Mouse (Mus musculus): ENCODE results near the gene Dolpp1. TPM values are rescaled to one million over a fixed set of nuclear protein-coding genes. Genes with fewer than 3 reads are reported as not detected.

Dolpp1 gene
- polyA plus RNA-seq, 1 experiment from 2014 or later: 33.2 TPM

- H3K27me3 ChIP-seq: no peaks in the 10 kb centered on the region
- H3K9me3 ChIP-seq: no peaks in the 10 kb centered on the region
- peaks cover 80% of the 10 kb centered on the region for H3K36me3 ChIP-seq
- no peak overlapping the region for H3K27ac ChIP-seq
- 84% methylated on average over 10 of the region's 10 CpGs for WGBS
- H3K9ac ChIP-seq (replicated peaks): no peak overlapping the region
- no peak overlapping the region for H3K4me2 ChIP-seq
- no peak for ATAC-seq (ENCODE audit: insufficient number of reproducible peaks, insufficient read depth, low FRiP score, low TSS enrichment, low read depth)
- peaks cover 7% of the 10 kb centered on the region for H3K4me1 ChIP-seq (replicated peaks)
- H3K4me3 ChIP-seq (replicated peaks): no peak overlapping the region
Observed at GRCm38 (mm10) chr2:30397986-30398512, 6.0 kb downstream of the Dolpp1 start.

- no peak overlapping the region for H3K4me3 ChIP-seq (replicated peaks)
- no peak overlapping the region for H3K4me2 ChIP-seq
- H3K9ac ChIP-seq (replicated peaks): no peak overlapping the region; the same call in 1 of the 2 replicates
- peaks cover 87% of the 10 kb centered on the region for H3K36me3 ChIP-seq
- H3K27me3 ChIP-seq: no peaks in the 10 kb centered on the region
- WGBS: 71% methylated on average over 20 of the region's 20 CpGs
- no peaks in the 10 kb centered on the region for H3K9me3 ChIP-seq
- no peak for ATAC-seq (ENCODE audit: insufficient number of reproducible peaks, insufficient read depth, low FRiP score, low TSS enrichment, low read depth)
- no peak overlapping the region for H3K27ac ChIP-seq
- no peaks in the 10 kb centered on the region for H3K4me1 ChIP-seq (replicated peaks)
Observed at GRCm38 (mm10) chr2:30399191-30400171, 7.4 kb downstream of the Dolpp1 start.

GRCm38 (mm10) chr2:30401581-30401980 lies 9.5 kb downstream of the Dolpp1 start:
- no peaks in the 10 kb centered on the region for H3K4me1 ChIP-seq (replicated peaks)
- H3K27me3 ChIP-seq: no peaks in the 10 kb centered on the region
- 95% methylated on average over 1 of the region's 1 CpGs for WGBS
- no peak overlapping the region for H3K27ac ChIP-seq
- peaks cover 97% of the 10 kb centered on the region for H3K36me3 ChIP-seq
- H3K9me3 ChIP-seq: no peaks in the 10 kb centered on the region
- H3K4me3 ChIP-seq (replicated peaks): no peak overlapping the region
- H3K9ac ChIP-seq (replicated peaks): no peak overlapping the region
- no peak for ATAC-seq (ENCODE audit: insufficient number of reproducible peaks, insufficient read depth, low FRiP score, low TSS enrichment, low read depth)
- H3K4me2 ChIP-seq: no peak overlapping the region

GRCm38 (mm10) chr2:30402351-30402826 lies 10.3 kb downstream of the Dolpp1 start:
- H3K9me3 ChIP-seq: no peaks in the 10 kb centered on the region
- no peak for ATAC-seq (ENCODE audit: insufficient number of reproducible peaks, insufficient read depth, low FRiP score, low TSS enrichment, low read depth)
- H3K4me2 ChIP-seq: no peak overlapping the region
- WGBS: 91% methylated on average over 9 of the region's 9 CpGs
- no peak overlapping the region for H3K27ac ChIP-seq
- no peaks in the 10 kb centered on the region for H3K4me1 ChIP-seq (replicated peaks)
- H3K36me3 ChIP-seq: peaks cover 96% of the 10 kb centered on the region
- H3K9ac ChIP-seq (replicated peaks): no peak overlapping the region
- no peaks in the 10 kb centered on the region for H3K27me3 ChIP-seq
- no peak overlapping the region for H3K4me3 ChIP-seq (replicated peaks)

- no peak overlapping the region for H3K27ac ChIP-seq
- no peaks in the 10 kb centered on the region for H3K9me3 ChIP-seq
- H3K9ac ChIP-seq (replicated peaks): no peak overlapping the region
- peaks cover 96% of the 10 kb centered on the region for H3K36me3 ChIP-seq
- H3K27me3 ChIP-seq: no peaks in the 10 kb centered on the region
- no peak overlapping the region for H3K4me2 ChIP-seq
- H3K4me3 ChIP-seq (replicated peaks): no peak overlapping the region
- no peak for ATAC-seq (ENCODE audit: insufficient number of reproducible peaks, insufficient read depth, low FRiP score, low TSS enrichment, low read depth)
- H3K4me1 ChIP-seq (replicated peaks): no peaks in the 10 kb centered on the region
- WGBS: 69% methylated on average over 2 of the region's 2 CpGs
Observed at GRCm38 (mm10) chr2:30402843-30403242, 10.8 kb downstream of the Dolpp1 start.

GRCm38 (mm10) chr2:30403870-30404269 lies 11.8 kb downstream of the Dolpp1 start:
- Histone ChIP-seq H3K4me3 (replicated peaks) (no peak overlapping the region), H3K9ac (replicated peaks) (no peak overlapping the region), H3K27ac (no peak overlapping the region), H3K36me3 (peaks cover 95% of the 10 kb centered on the region), H3K4me2 (no peak overlapping the region), H3K27me3 (no peaks in the 10 kb centered on the region), H3K4me1 (replicated peaks) (no peaks in the 10 kb centered on the region), H3K9me3 (no peaks in the 10 kb centered on the region)
- no peak for ATAC-seq (ENCODE audit: insufficient number of reproducible peaks, insufficient read depth, low FRiP score, low TSS enrichment, low read depth)
- WGBS: 77% methylated on average over 1 of the region's 1 CpGs

GRCm38 (mm10) chr2:30407221-30407620 lies 15.2 kb downstream of the Dolpp1 start:
- ATAC-seq (ENCODE audit: insufficient number of reproducible peaks, insufficient read depth, low FRiP score, low TSS enrichment, low read depth): no peak
- H3K36me3 ChIP-seq: peaks cover 80% of the 10 kb centered on the region
- H3K27me3 ChIP-seq: no peaks in the 10 kb centered on the region
- no peaks in the 10 kb centered on the region for H3K4me1 ChIP-seq (replicated peaks)
- no peak overlapping the region for H3K9ac ChIP-seq (replicated peaks)
- H3K4me3 ChIP-seq (replicated peaks): no peak overlapping the region
- no peak overlapping the region for H3K4me2 ChIP-seq
- H3K9me3 ChIP-seq: no peaks in the 10 kb centered on the region
- no peak overlapping the region for H3K27ac ChIP-seq
- WGBS: 91% methylated on average over 2 of the region's 2 CpGs

- no peak for ATAC-seq (ENCODE audit: insufficient number of reproducible peaks, insufficient read depth, low FRiP score, low TSS enrichment, low read depth)
- H3K4me3 ChIP-seq (replicated peaks): no peak overlapping the region
- H3K36me3 ChIP-seq: peaks cover 80% of the 10 kb centered on the region
- no peaks in the 10 kb centered on the region for H3K4me1 ChIP-seq (replicated peaks)
- H3K9me3 ChIP-seq: no peaks in the 10 kb centered on the region
- H3K27ac ChIP-seq: no peak overlapping the region
- H3K4me2 ChIP-seq: no peak overlapping the region
- WGBS: 92% methylated on average over 10 of the region's 10 CpGs
- H3K27me3 ChIP-seq: no peaks in the 10 kb centered on the region
- no peak overlapping the region for H3K9ac ChIP-seq (replicated peaks)
Observed at GRCm38 (mm10) chr2:30407778-30408177, 15.7 kb downstream of the Dolpp1 start.

GRCm38 (mm10) chr2:30408452-30409100 lies 16.5 kb downstream of the Dolpp1 start:
- Histone ChIP-seq H3K27me3 (no peaks in the 10 kb centered on the region), H3K4me1 (replicated peaks) (no peaks in the 10 kb centered on the region), H3K27ac (no peak overlapping the region), H3K9ac (replicated peaks) (no peak overlapping the region), H3K4me3 (replicated peaks) (no peak overlapping the region), H3K9me3 (no peaks in the 10 kb centered on the region), H3K36me3 (peaks cover 76% of the 10 kb centered on the region), H3K4me2 (no peak overlapping the region)
- no peak for ATAC-seq (ENCODE audit: insufficient number of reproducible peaks, insufficient read depth, low FRiP score, low TSS enrichment, low read depth)
- WGBS: 82% methylated on average over 8 of the region's 8 CpGs

- Histone ChIP-seq H3K9me3 (no peaks in the 10 kb centered on the region), H3K9ac (replicated peaks) (no peak overlapping the region), H3K27ac (no peak overlapping the region), H3K4me1 (replicated peaks) (peaks cover 2% of the 10 kb centered on the region), H3K36me3 (peaks cover 69% of the 10 kb centered on the region), H3K4me3 (replicated peaks) (no peak overlapping the region), H3K4me2 (no peak overlapping the region), H3K27me3 (no peaks in the 10 kb centered on the region; the same call in 1 of the 2 replicates)
- ATAC-seq (ENCODE audit: insufficient number of reproducible peaks, insufficient read depth, low FRiP score, low TSS enrichment, low read depth): no peak
- 89% methylated on average over 4 of the region's 5 CpGs for WGBS
Observed at GRCm38 (mm10) chr2:30409454-30410176, 17.6 kb downstream of the Dolpp1 start.

All from limb, embryonic 12.5 days (tissue).